Mouse (Mus musculus) heart, embryonic 12.5 days (tissue): ENCODE results near the gene Bach2. TPM values are rescaled to one million over a fixed set of nuclear protein-coding genes. Genes with fewer than 3 reads are reported as not detected.
A peak's percentile ranks its signal among the peaks of the same experiment; 100 is the strongest.

ENCODE experiments used
- ATAC-seq: fragments of 200-750 bp; cut with Nextera tagmentation; 2 replicates; pipeline ENCODE4 v1.8.0; 2017; ENCODE audit warnings: moderate TSS enrichment, moderate library complexity; ENCODE audit not compliant: insufficient number of reproducible peaks, low FRiP score
- H3K27ac ChIP-seq: fragments of 300-500 bp; sonication (generic); 2 replicates; pipeline ENCODE4 v1.5.1; 2016; ENCODE audit warnings: mild to moderate bottlenecking, moderate library complexity; ENCODE audit not compliant: poor library complexity, severe bottlenecking
- H3K27me3 ChIP-seq: fragments of 300-500 bp; sonication (generic); replicated peaks from 2 replicates; pipeline ENCODE4 v1.6.1; 2016; ENCODE audit warnings: mild to moderate bottlenecking, moderate library complexity
- H3K36me3 ChIP-seq: fragments of 300-500 bp; sonication (generic); 2 replicates; pipeline ENCODE4 v1.6.1; 2016; ENCODE audit warnings: mild to moderate bottlenecking, moderate library complexity
- H3K4me1 ChIP-seq: fragments of 300-500 bp; sonication (generic); replicated peaks from 2 replicates; pipeline ENCODE4 v1.6.1; 2016; ENCODE audit warnings: mild to moderate bottlenecking
- H3K4me2 ChIP-seq: fragments of 300-500 bp; sonication (generic); 2 replicates; pipeline ENCODE4 v1.6.1; 2016; ENCODE audit warnings: mild to moderate bottlenecking, moderate library complexity
- H3K4me3 ChIP-seq: fragments of 300-500 bp; sonication (generic); 2 replicates; pipeline ENCODE4 v1.5.1; 2016; ENCODE audit warnings: mild to moderate bottlenecking
- H3K9ac ChIP-seq: fragments of 300-500 bp; sonication (generic); 2 replicates; pipeline ENCODE4 v1.6.1; 2016; ENCODE audit warnings: mild to moderate bottlenecking, moderate library complexity
- H3K9me3 ChIP-seq: fragments of 300-500 bp; sonication (generic); replicated peaks from 2 replicates; pipeline ENCODE4 v1.6.1; 2016; ENCODE audit warnings: mild to moderate bottlenecking, moderate library complexity
- WGBS: fragments of 180-500 bp; shearing (Covaris S2); methylation state at CpG from one replicate; pipeline ENCODE4 v1.1.7; 2016; 5-methylcytosine and 5-hydroxymethylcytosine counted together
- polyA plus RNA-seq: library from polyadenylated mRNA; unstranded; fragments of >200 nt; fragmentation: Nextera tagmentation; extraction: Ambion mirVana; gene quantifications from 2 replicates; pipeline ENCODE4 v1.2.1, GENCODE M21; 2016

Bach2 gene
- polyA plus RNA-seq, 1 experiment from 2014 or later = 7.0 TPM

DNA sequence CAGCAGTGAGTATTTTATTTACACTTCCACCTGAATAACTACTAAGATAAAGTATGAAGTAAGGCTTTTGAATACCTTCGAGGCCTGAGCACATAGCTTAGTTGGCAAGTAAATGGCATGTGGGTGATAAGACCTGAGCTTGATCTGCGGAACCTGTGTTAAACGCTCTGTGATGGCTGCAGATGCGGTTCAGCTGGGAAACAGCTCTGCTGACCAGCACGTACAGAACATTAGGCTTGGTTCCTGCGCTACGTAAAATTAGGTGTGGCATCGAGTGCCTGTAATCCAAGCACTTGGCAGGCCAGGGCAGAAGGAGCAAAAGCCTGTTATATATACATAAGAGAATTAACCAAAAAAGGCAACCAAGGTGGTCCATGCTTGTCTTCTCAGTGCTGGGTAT is 252.6 kb downstream of the Bach2 start:
- Histone ChIP-seq H3K9me3 (0 out of 2 replicates have a peak, but pooled peaks cover 4% of the 10 kb centered on the region), H3K4me1 (peaks cover 27% of the 10 kb centered on the region), H3K4me2 (no peak overlapping the region), H3K9ac (no peak overlapping the region), H3K4me3 (no peak overlapping the region), H3K36me3 (no peaks in the 10 kb centered on the region), H3K27ac (no peak overlapping the region), H3K27me3 (no peaks in the 10 kb centered on the region)
- no peak for ATAC-seq
- 44% methylated on average over 8 of the region's 8 CpGs for WGBS

GRCm38 (mm10) chr4:32492834-32493233 is 254.2 kb downstream of the Bach2 start:
- WGBS = 77% methylated on average over 7 of the region's 7 CpGs
- Histone ChIP-seq H3K36me3 (no peaks in the 10 kb centered on the region), H3K27me3 (no peaks in the 10 kb centered on the region)

GRCm38 (mm10) chr4:32501780-32502179 is 263.2 kb downstream of the Bach2 start:
- H3K9ac ChIP-seq = no peak overlapping the region
- no peak for ATAC-seq
- WGBS = 83% methylated on average over 8 of the region's 8 CpGs

More at GRCm38 (mm10) chr4:32492834-32493233, 254.2 kb downstream of the Bach2 start:
- Histone ChIP-seq H3K9me3 (0 out of 2 replicates have a peak, but pooled peaks cover 4% of the 10 kb centered on the region), H3K4me1 (peaks cover 17% of the 10 kb centered on the region), H3K4me2 (no peak overlapping the region), H3K27ac (no peak overlapping the region), H3K4me3 (no peak overlapping the region), H3K9ac (no peak overlapping the region)
- ATAC-seq = no peak

GRCm38 (mm10) chr4:32502181-32502580 is 263.6 kb downstream of the Bach2 start:
- Histone ChIP-seq H3K36me3 (peaks cover 7% of the 10 kb centered on the region), H3K4me3 (no peak overlapping the region), H3K9ac (no peak overlapping the region), H3K4me2 (no peak overlapping the region), H3K4me1 (peaks cover 14% of the 10 kb centered on the region), H3K27ac (no peak overlapping the region), H3K9me3 (no peaks in the 10 kb centered on the region), H3K27me3 (no peaks in the 10 kb centered on the region)
- ATAC-seq = no peak
- WGBS = 80% methylated on average over 4 of the region's 4 CpGs

More at GRCm38 (mm10) chr4:32501780-32502179, 263.2 kb downstream of the Bach2 start:
- H3K27ac ChIP-seq = no peak overlapping the region
- no peaks in the 10 kb centered on the region for H3K9me3 ChIP-seq
- peaks cover 7% of the 10 kb centered on the region for H3K36me3 ChIP-seq
- no peak overlapping the region for H3K4me3 ChIP-seq
- H3K4me2 ChIP-seq = no peak overlapping the region
- no peaks in the 10 kb centered on the region for H3K27me3 ChIP-seq
- peaks cover 10% of the 10 kb centered on the region for H3K4me1 ChIP-seq

- Histone ChIP-seq H3K36me3 (peaks cover 7% of the 10 kb centered on the region), H3K4me2 (no peak overlapping the region), H3K27ac (no peak overlapping the region; the same call in 1 of the 2 replicates), H3K4me3 (no peak overlapping the region), H3K9me3 (no peaks in the 10 kb centered on the region), H3K27me3 (no peaks in the 10 kb centered on the region), H3K4me1 (peaks cover 31% of the 10 kb centered on the region), H3K9ac (no peak overlapping the region)
- WGBS = 66% methylated on average over 11 of the region's 11 CpGs
- ATAC-seq = no peak; the same call in 1 of the 2 replicates
Measured at GRCm38 (mm10) chr4:32504236-32504635, 265.6 kb downstream of the Bach2 start.

GRCm38 (mm10) chr4:32506306-32506808 is 267.8 kb downstream of the Bach2 start:
- Histone ChIP-seq H3K27ac (0 out of 2 replicates have a peak overlapping the region, but pooled peaks have one; percentile 23), H3K9ac (no peak overlapping the region), H3K27me3 (no peaks in the 10 kb centered on the region), H3K36me3 (peaks cover 7% of the 10 kb centered on the region), H3K4me1 (peaks cover 38% of the 10 kb centered on the region), H3K9me3 (no peaks in the 10 kb centered on the region), H3K4me2 (no peak overlapping the region), H3K4me3 (no peak overlapping the region)
- WGBS = 73% methylated on average over 7 of the region's 7 CpGs
- ATAC-seq = no peak

DNA sequence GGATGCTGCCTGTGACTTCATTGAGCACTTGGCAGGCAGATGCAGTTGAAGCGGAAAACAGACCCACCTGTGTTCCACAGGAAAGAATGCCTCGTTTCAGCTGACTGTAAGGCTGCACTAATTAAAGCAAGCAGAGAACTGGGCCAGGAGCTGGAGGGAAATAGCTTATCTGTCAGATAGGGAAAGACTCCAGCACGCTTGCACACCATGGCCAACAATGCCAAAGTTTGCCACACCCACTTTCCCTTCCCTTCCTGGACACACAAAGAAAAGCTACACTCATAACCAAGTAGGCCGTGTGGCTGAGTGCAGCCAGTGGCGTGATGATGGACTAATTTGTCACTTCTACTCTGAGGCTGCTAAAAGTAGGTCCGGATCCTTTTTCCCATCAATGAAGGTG is 268.4 kb downstream of the Bach2 start:
- peaks cover 42% of the 10 kb centered on the region for H3K4me1 ChIP-seq
- no peaks in the 10 kb centered on the region for H3K9me3 ChIP-seq
- no peaks in the 10 kb centered on the region for H3K27me3 ChIP-seq
- H3K4me2 ChIP-seq = no peak overlapping the region
- H3K27ac ChIP-seq = peak overlapping the region; percentile 23; the same call in 1 of the 2 replicates
- no peak overlapping the region for H3K9ac ChIP-seq
- peak; percentile 51 for ATAC-seq
- WGBS = 33% methylated on average over 6 of the region's 6 CpGs
- peaks cover 7% of the 10 kb centered on the region for H3K36me3 ChIP-seq
- H3K4me3 ChIP-seq = no peak overlapping the region

- H3K4me2 ChIP-seq = no peak overlapping the region
- peaks cover 42% of the 10 kb centered on the region for H3K4me1 ChIP-seq
Measured at GRCm38 (mm10) chr4:32508572-32508971, 270.0 kb downstream of the Bach2 start.

GRCm38 (mm10) chr4:32508996-32509395 is 270.4 kb downstream of the Bach2 start:
- Histone ChIP-seq H3K4me1 (peaks cover 42% of the 10 kb centered on the region), H3K4me3 (no peak overlapping the region), H3K9ac (no peak overlapping the region), H3K27me3 (no peaks in the 10 kb centered on the region), H3K36me3 (no peaks in the 10 kb centered on the region), H3K4me2 (no peak overlapping the region), H3K27ac (peak overlapping the region; percentile 76), H3K9me3 (no peaks in the 10 kb centered on the region)
- ATAC-seq = no peak
- WGBS = 30% methylated on average over 8 of the region's 8 CpGs

More at GRCm38 (mm10) chr4:32508572-32508971, 270.0 kb downstream of the Bach2 start:
- H3K27me3 ChIP-seq = no peaks in the 10 kb centered on the region
- no peak for ATAC-seq
- H3K4me3 ChIP-seq = no peak overlapping the region
- H3K27ac ChIP-seq = peak overlapping the region; percentile 76
- no peaks in the 10 kb centered on the region for H3K9me3 ChIP-seq
- no peak overlapping the region for H3K9ac ChIP-seq
- 52% methylated on average over 2 of the region's 2 CpGs for WGBS
- no peaks in the 10 kb centered on the region for H3K36me3 ChIP-seq

GRCm38 (mm10) chr4:32509832-32510612 is 271.4 kb downstream of the Bach2 start:
- H3K27ac ChIP-seq = peak overlapping the region; percentile 62; the same call in 1 of the 2 replicates
- no peak overlapping the region for H3K9ac ChIP-seq
- H3K9me3 ChIP-seq = no peaks in the 10 kb centered on the region
- no peak for ATAC-seq
- no peaks in the 10 kb centered on the region for H3K36me3 ChIP-seq
- no peak overlapping the region for H3K4me3 ChIP-seq
- no peak overlapping the region for H3K4me2 ChIP-seq
- no peaks in the 10 kb centered on the region for H3K27me3 ChIP-seq
- WGBS = 39% methylated on average over 9 of the region's 9 CpGs
- peaks cover 42% of the 10 kb centered on the region for H3K4me1 ChIP-seq

DNA sequence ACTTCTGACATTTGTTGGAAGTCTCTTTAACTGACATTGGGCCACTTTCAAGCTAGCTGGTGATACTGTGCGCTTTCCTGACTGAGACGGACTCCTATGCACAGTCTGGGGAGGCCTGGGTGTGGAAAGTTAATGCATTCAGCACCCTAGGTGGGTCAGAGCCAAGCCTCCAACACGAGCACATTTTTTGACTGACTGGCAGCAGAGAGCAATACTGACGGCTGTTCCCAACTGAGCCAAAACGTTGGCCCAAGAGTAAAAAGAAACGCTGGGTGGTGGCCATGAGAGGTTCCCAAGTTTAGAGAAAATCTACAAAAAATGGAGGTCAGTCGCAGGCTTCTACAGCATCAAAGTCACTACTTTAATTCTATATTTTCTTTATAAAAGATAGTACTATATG is 272.3 kb downstream of the Bach2 start:
- Histone ChIP-seq H3K27ac (no peak overlapping the region), H3K27me3 (no peaks in the 10 kb centered on the region), H3K9me3 (no peaks in the 10 kb centered on the region), H3K4me3 (no peak overlapping the region), H3K36me3 (no peaks in the 10 kb centered on the region), H3K9ac (no peak overlapping the region), H3K4me2 (no peak overlapping the region), H3K4me1 (peaks cover 44% of the 10 kb centered on the region)
- 73% methylated on average over 7 of the region's 7 CpGs for WGBS
- no peak for ATAC-seq
